Mouse (Mus musculus) inflammation-experienced regulatory T-cells (primary cell): ENCODE measurements around the gene Magoh. TPM values are rescaled to one million over a fixed set of nuclear protein-coding genes. Genes with fewer than 3 reads are reported as not detected.

Experiments
- polyA plus RNA-seq, 2 experiments: library from polyadenylated mRNA; unstranded; fragments of 100-300 nt; shearing (Covaris generic); gene quantifications; one replicate each; pipeline ENCODE4 v1.2.1; 2017

Magoh gene
- polyA plus RNA-seq, result 100 to 1,000 TPM; 119 to 131 TPM

GRCm38 (mm10) chr4:107879254-107880050 is at the start of gene Magoh:
Gene Magoh, plus strand, starts transcription at chr4:107879755.

DNA sequence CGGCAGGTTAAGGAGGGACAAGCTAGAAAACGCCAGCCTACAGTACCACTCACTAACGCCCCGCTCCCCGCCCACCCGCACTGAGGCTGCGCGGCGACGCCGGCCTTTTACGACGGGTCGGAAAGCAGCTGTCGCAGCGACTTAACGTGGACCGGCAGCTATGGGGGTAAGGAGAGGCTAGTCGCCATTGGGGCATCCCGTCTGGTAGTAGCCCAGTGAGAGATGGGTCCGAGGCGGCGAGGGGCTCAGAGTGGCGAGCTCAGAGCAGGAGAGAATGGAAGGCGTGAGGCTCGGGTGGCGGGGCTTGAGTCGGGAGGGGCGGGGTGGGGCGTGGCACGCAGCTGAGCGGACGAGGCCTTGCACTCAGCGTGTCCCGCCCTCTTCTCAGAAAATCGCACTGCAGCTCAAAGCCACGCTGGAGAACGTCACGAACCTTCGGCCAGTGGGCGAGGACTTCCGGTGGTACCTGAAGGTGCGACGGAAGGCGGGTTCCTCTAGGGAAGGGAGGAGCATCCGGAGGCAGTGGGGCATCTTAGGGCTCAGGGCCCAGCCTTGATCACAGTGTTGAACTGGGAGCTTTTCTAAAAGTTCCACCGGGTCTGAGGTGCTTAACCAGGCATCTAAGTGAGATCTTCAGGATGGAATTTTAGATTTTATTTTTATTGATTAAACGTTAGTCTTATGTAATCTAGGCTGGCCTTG is 10.3 kb downstream of the Magoh start, which contains the start of gene 0610037L13Rik:
0610037L13Rik (plus strand) TSS at position 83 of the 702 bp plus-strand sequence.

DNA sequence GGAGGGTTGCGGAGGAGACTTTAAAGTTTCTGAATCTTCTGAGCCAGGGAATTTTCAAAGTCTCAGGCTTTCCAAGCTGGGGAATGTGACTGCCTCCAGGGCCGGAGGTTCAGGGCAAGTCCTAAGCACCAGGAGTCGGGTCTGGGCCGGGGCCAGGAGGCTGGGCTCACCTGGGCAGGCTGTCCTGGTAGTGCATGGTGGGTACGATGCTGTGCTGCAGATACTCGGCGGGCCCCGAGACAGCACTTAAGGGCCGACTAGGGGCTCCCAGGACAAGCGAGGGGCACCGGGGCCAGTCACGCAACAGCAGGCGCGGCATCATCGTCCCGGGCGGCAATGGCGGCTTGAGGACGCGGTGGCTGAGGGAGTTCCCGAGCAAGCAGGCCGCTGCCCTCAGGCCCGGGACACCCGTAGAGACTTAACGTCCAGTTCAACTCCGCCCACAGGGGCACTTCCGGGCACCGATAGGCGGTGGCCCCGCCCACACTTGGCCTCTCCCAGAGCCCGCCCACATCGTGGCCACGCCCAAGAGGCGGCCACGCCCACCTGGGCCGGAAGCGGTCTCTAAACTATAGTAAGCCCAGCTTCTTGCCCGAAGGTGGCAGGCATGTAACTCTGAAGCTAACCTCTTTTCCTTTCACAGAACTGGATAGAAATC is 43.7 kb downstream of the Magoh start, which contains the start of gene Cpt2:
Cpt2 (minus strand) TSS at position 466 of the 658 bp plus-strand sequence.

Other genes with a start within 250 kb of the Magoh start
- under 1 TPM in 1 of 2 experiments, not detected in 1; 0.45 TPM for gene Dmrtb1, start 195.5 kb upstream of the Magoh start, polyA plus RNA-seq
- gene Lrp8, start 77.5 kb upstream of the Magoh start, polyA plus RNA-seq, result 1 to 10 TPM; 5.4 to 8.7 TPM
- 10 to 100 TPM; 54.9 to 81.3 TPM for gene 0610037L13Rik, start 10.1 kb downstream of the Magoh start, polyA plus RNA-seq
- 10 to 100 TPM; 20.2 to 24.5 TPM for gene Cpt2, start 43.9 kb downstream of the Magoh start, polyA plus RNA-seq
- gene Slc1a7, start 88.6 kb downstream of the Magoh start, polyA plus RNA-seq, result under 1 TPM in 1 of 2 experiments, not detected in 1; 0.13 TPM
- gene Podn, start 216.7 kb downstream of the Magoh start, polyA plus RNA-seq, result under 1 TPM in 1 of 2 experiments, not detected in 1; 0.94 TPM